Mouse (Mus musculus) hindbrain, embryonic 14.5 days (tissue): ENCODE results near the gene Mark2. TPM values are rescaled to one million over a fixed set of nuclear protein-coding genes. Genes with fewer than 3 reads are reported as not detected.

Experiments
- ATAC-seq: fragments of 200-750 bp; cut with Nextera tagmentation; 2 replicates; pipeline ENCODE4 v1.8.0; 2017; ENCODE audit warnings: moderate number of reproducible peaks, mild to moderate bottlenecking, moderate TSS enrichment, moderate library complexity; ENCODE audit not compliant: low FRiP score
- DNase-seq: peaks from one replicate; pipeline ENCODE4 v3.0.0-alpha.2; 2015; ENCODE audit warnings: low spot score
- H3K27ac ChIP-seq: fragments of 300-500 bp; sonication (generic); 2 replicates; pipeline ENCODE4 v1.5.1; 2014; ENCODE audit warnings: mild to moderate bottlenecking, moderate library complexity
- H3K27me3 ChIP-seq: fragments of 300-500 bp; sonication (generic); 2 replicates; pipeline ENCODE4 v1.6.1; 2014; ENCODE audit warnings: mild to moderate bottlenecking, low read length, mixed read lengths; ENCODE audit not compliant: control insufficient read depth, insufficient read depth
- H3K36me3 ChIP-seq: fragments of 300-500 bp; sonication (generic); replicated peaks from 2 replicates; pipeline ENCODE4 v1.6.1; 2014; ENCODE audit not compliant: control insufficient read depth, insufficient read depth
- H3K4me1 ChIP-seq: fragments of 300-500 bp; sonication (generic); replicated peaks from 2 replicates; pipeline ENCODE4 v1.6.1; 2014; ENCODE audit warnings: antibody characterized with exemption, low read length, mixed read lengths; ENCODE audit not compliant: control insufficient read depth, insufficient read depth
- H3K4me2 ChIP-seq: fragments of 300-500 bp; sonication (generic); replicated peaks from 2 replicates; pipeline ENCODE4 v1.6.1; 2014; ENCODE audit warnings: mild to moderate bottlenecking, moderate library complexity
- H3K4me3 ChIP-seq: fragments of 300-500 bp; sonication (generic); replicated peaks from 2 replicates; pipeline ENCODE4 v1.5.1; 2014; ENCODE audit warnings: mild to moderate bottlenecking, low read length
- H3K9ac ChIP-seq: fragments of 300-500 bp; sonication (generic); 2 replicates; pipeline ENCODE4 v1.6.1; 2014
- H3K9me3 ChIP-seq: fragments of 300-500 bp; sonication (generic); 2 replicates; pipeline ENCODE4 v1.6.1; 2016; ENCODE audit warnings: low read length; ENCODE audit not compliant: control insufficient read depth
- WGBS: fragments of 180-500 bp; shearing (Covaris S2); extraction: QIAGEN DNeasy Blood & Tissue Kit; methylation state at CpG from one replicate; pipeline ENCODE4 v1.1.7; 2014; 5-methylcytosine and 5-hydroxymethylcytosine counted together
- polyA plus RNA-seq: library from polyadenylated mRNA; unstranded; fragments of >200 nt; fragmentation: Nextera tagmentation; extraction: Ambion mirVana; gene quantifications from 2 replicates; pipeline ENCODE4 v1.2.1, GENCODE M21; 2014

Gene Mark2
- polyA plus RNA-seq, 1 experiment from 2014 or later, result 50.7 TPM

GRCm38 (mm10) chr19:7276053-7276659, 65.5 kb downstream of the Mark2 start:
- H3K36me3 ChIP-seq, result peaks cover 84% of the 10 kb centered on the region
- H3K27me3 ChIP-seq, result no peaks in the 10 kb centered on the region
- H3K9ac ChIP-seq, result peak overlapping the region; percentile 4; the same call in 1 of the 2 replicates
- no peaks in the 10 kb centered on the region for H3K9me3 ChIP-seq
- 25% methylated on average over 7 of the region's 7 CpGs for WGBS
- peak overlapping the region; percentile 60 for H3K27ac ChIP-seq
- H3K4me3 ChIP-seq, result no peak overlapping the region
- peaks cover 27% of the 10 kb centered on the region; the same call in 1 of the 2 replicates for H3K4me1 ChIP-seq
- H3K4me2 ChIP-seq, result no peak overlapping the region
- peak; percentile 25; the same call in 1 of the 2 replicates for ATAC-seq
- no peak for DNase-seq

- Histone ChIP-seq H3K27ac (peak overlapping the region; percentile 60), H3K27me3 (no peaks in the 10 kb centered on the region), H3K36me3 (peaks cover 81% of the 10 kb centered on the region), H3K4me1 (peaks cover 34% of the 10 kb centered on the region), H3K4me2 (no peak overlapping the region), H3K4me3 (no peak overlapping the region), H3K9ac (no peak overlapping the region), H3K9me3 (no peaks in the 10 kb centered on the region)
- DNase-seq (no peak), ATAC-seq (no peak)
- WGBS, result 46% methylated on average over 7 of the region's 7 CpGs
These were observed 66.4 kb downstream of the Mark2 start for GRCm38 (mm10) chr19:7275131-7275789.

DNA sequence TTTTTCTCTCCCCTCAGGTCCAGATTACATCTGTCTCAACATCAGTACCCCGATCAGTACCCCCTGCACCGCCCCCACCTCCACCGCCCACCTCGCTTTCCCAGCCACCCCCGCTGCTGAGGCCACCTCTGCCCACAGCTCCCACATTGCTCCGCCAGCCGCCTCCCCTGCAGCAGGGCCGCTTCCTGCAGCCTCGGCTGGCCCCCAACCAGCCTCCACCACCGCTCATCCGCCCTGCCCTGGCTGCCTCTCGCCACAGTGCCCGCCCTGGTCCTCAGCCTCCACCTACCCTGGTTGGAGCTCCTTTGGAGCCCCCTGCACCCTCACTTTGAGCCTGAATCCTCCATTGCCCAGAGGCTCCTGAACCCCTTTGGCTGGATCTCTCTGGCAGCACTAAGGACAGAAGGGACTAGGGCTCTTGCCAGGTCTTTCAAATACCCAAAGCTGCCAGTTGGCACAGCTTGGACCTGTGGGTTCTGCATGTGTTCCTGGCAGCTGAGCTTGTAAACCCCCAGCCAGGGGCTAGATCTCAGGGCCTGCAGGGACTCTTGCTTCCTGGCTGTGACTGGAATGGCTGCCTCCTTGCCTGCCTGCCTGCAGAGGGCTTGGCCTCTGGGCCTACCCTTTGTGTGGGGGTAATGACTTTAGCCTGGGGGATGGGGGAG, 67.2 kb downstream of the Mark2 start:
- Histone ChIP-seq H3K9me3 (no peaks in the 10 kb centered on the region), H3K27me3 (no peaks in the 10 kb centered on the region), H3K4me3 (no peak overlapping the region), H3K27ac (peak overlapping the region; percentile 56), H3K4me1 (peaks cover 42% of the 10 kb centered on the region), H3K9ac (peak overlapping the region; percentile 25; the same call in 1 of the 2 replicates), H3K36me3 (peaks cover 73% of the 10 kb centered on the region), H3K4me2 (no peak overlapping the region)
- DNase-seq, result peak; percentile 54
- no peak for ATAC-seq
- WGBS, result 73% methylated on average over 13 of the region's 13 CpGs

- no peak overlapping the region for H3K4me2 ChIP-seq
- H3K4me1 ChIP-seq, result peaks cover 45% of the 10 kb centered on the region
- ATAC-seq, result no peak
- no peaks in the 10 kb centered on the region for H3K9me3 ChIP-seq
- WGBS, result 90% methylated on average over 4 of the region's 4 CpGs
- H3K4me3 ChIP-seq, result no peak overlapping the region
- peaks cover 69% of the 10 kb centered on the region for H3K36me3 ChIP-seq
- H3K27ac ChIP-seq, result no peak overlapping the region
- H3K27me3 ChIP-seq, result no peaks in the 10 kb centered on the region
- no peak for DNase-seq
- no peak overlapping the region for H3K9ac ChIP-seq
These were observed 68.2 kb downstream of the Mark2 start for GRCm38 (mm10) chr19:7273486-7273885.

GRCm38 (mm10) chr19:7269290-7270044, 72.2 kb downstream of the Mark2 start:
- no peak for DNase-seq
- WGBS, result 8% methylated on average over 11 of the region's 11 CpGs
- Histone ChIP-seq H3K4me1 (peaks cover 51% of the 10 kb centered on the region), H3K36me3 (peaks cover 39% of the 10 kb centered on the region), H3K9me3 (no peaks in the 10 kb centered on the region), H3K9ac (peak overlapping the region; percentile 80), H3K4me3 (peak overlapping the region; percentile 88), H3K4me2 (peak overlapping the region; percentile 66), H3K27me3 (no peaks in the 10 kb centered on the region), H3K27ac (peak overlapping the region; percentile 95)
- no peak for ATAC-seq

GRCm38 (mm10) chr19:7268722-7269090, 73.0 kb downstream of the Mark2 start:
- H3K9ac ChIP-seq, result peak overlapping the region; percentile 80
- peak overlapping the region; percentile 66 for H3K4me2 ChIP-seq
- no peaks in the 10 kb centered on the region for H3K9me3 ChIP-seq
- ATAC-seq, result 0 out of 2 replicates have a peak, but pooled peaks have one; percentile 7
- H3K4me1 ChIP-seq, result peaks cover 51% of the 10 kb centered on the region
- under 1% methylated on average over 30 of the region's 30 CpGs for whole genome bisulfite sequencing
- peaks cover 32% of the 10 kb centered on the region for H3K36me3 ChIP-seq
- no peaks in the 10 kb centered on the region for H3K27me3 ChIP-seq
- peak overlapping the region; percentile 95 for H3K27ac ChIP-seq
- peak; percentile 67 for DNase-seq
- peak overlapping the region; percentile 88 for H3K4me3 ChIP-seq

DNA sequence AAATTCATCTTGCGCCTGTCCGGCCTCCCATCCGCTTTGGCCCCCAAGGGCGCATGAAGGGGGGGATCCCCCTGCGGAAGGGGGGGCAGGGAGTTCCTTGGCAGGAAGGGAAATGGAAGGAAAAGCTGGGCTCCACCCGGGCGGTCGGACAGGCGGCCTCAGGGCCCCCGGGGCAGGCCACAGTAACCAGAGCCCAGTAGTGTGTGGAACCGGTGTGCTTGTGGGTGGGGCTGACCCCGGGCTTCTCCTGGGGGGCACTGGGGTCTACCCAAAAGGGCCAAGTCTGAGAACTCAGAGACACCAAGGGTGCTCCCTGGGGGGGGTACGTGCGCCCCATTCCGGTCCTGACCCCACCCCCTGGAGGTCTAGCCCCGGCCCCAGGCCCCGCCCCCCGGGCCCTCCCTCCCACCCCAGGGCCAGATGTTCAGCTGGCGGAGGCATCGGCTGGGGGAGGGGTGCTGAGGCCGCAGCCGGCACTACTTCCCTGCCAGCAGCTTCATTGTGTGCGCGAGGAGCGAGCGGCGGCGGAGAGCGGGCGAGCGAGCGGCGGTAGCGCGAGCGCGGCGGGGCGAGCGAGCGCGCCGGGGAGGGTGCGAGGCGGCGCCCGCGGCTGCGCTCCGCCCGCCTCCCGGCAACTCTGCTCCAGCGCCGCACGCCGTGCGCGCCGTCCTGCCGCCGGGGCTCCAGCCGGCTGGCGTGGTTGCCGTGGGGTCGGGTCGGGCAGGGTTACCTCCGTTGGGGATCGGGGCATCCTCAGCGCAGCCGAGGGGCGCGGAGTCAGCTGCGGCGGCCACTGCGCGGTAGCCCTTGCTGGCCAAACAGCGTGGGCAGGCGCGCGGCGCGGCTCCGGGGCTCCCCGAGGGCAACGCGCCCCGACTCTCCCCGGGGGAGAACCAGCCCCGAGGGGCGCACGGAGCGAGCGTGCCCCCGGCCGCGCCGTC, 73.6 kb downstream of the Mark2 start:
- H3K4me2 ChIP-seq, result peak overlapping the region; percentile 66
- H3K27ac ChIP-seq, result peak overlapping the region; percentile 95
- ATAC-seq (peak; percentile 64), DNase-seq (peak; percentile 83)
- H3K4me1 ChIP-seq, result peaks cover 51% of the 10 kb centered on the region
- peaks cover 25% of the 10 kb centered on the region for H3K36me3 ChIP-seq
- no peaks in the 10 kb centered on the region for H3K9me3 ChIP-seq
- H3K4me3 ChIP-seq, result peak overlapping the region; percentile 88
- WGBS, result 1% methylated on average over 75 of the region's 97 CpGs
- no peaks in the 10 kb centered on the region for H3K27me3 ChIP-seq
- H3K9ac ChIP-seq, result peak overlapping the region; percentile 80

GRCm38 (mm10) chr19:7267091-7267741, 74.4 kb downstream of the Mark2 start, which contains the start of gene Rcor2:
TSS of gene Rcor2 (plus strand) at chr19:7267325.
- Histone ChIP-seq H3K4me1 (peaks cover 51% of the 10 kb centered on the region), H3K9me3 (no peaks in the 10 kb centered on the region), H3K36me3 (peaks cover 17% of the 10 kb centered on the region), H3K27me3 (no peaks in the 10 kb centered on the region), H3K4me2 (peak within 1 kb of the TSS; percentile 66), H3K4me3 (peak within 1 kb of the TSS; percentile 88), H3K27ac (peak within 1 kb of the TSS; percentile 95), H3K9ac (peak within 1 kb of the TSS; percentile 80)
- DNase-seq, result peak; percentile 68
- ATAC-seq, result peak; percentile 49
- WGBS, result 0% methylated on average over 23 of the region's 28 CpGs
